Mouse (Mus musculus) midbrain, embryonic 13.5 days (tissue): Measurements from ENCODE around the gene Sertm1. TPM values are rescaled to one million over a fixed set of nuclear protein-coding genes. Genes with fewer than 3 reads are reported as not detected.

Experiments used
- polyA plus RNA-seq: library from polyadenylated mRNA; unstranded; fragments of >200 nt; fragmentation: Nextera tagmentation; extraction: Ambion mirVana; gene quantifications from 2 replicates; pipeline ENCODE4 v1.2.1, GENCODE M21; 2015

Sertm1 gene
- polyA plus RNA-seq, 1 experiment from 2014 or later = 0.54 TPM

Other genes with a start within 250 kb of the Sertm1 start
- 97.1 and 103 TPM in 2 replicates for gene Supt20, start 223.1 kb downstream of the Sertm1 start, polyA plus RNA-seq
- gene Gm21958, start 201.5 kb downstream of the Sertm1 start, polyA plus RNA-seq = 0.43 TPM in 1 of 2 replicates, not detected in the other
- gene Exosc8, start 180.5 kb downstream of the Sertm1 start, polyA plus RNA-seq = 80.9 and 87.2 TPM in 2 replicates
- 43.1 and 50.2 TPM in 2 replicates for gene Alg5, start 180.3 kb downstream of the Sertm1 start, polyA plus RNA-seq
- gene Smad9, start 160.3 kb downstream of the Sertm1 start, polyA plus RNA-seq = 0.15 and 0.17 TPM in 2 replicates
- 29.7 and 40.0 TPM in 2 replicates for gene Rfxap, start 108.1 kb downstream of the Sertm1 start, polyA plus RNA-seq
- 1.4 and 2.0 TPM in 2 replicates for gene Ccna1, start 139.6 kb upstream of the Sertm1 start, polyA plus RNA-seq
- 19.2 and 20.6 TPM in 2 replicates for gene Spg20, start 196.2 kb upstream of the Sertm1 start, polyA plus RNA-seq
- 0.05 TPM in 1 of 2 replicates, not detected in the other for gene Ccdc169, start 221.5 kb upstream of the Sertm1 start, polyA plus RNA-seq